ENCODE assay signal across 20 mouse cellular contexts in the genomic region with DNA sequence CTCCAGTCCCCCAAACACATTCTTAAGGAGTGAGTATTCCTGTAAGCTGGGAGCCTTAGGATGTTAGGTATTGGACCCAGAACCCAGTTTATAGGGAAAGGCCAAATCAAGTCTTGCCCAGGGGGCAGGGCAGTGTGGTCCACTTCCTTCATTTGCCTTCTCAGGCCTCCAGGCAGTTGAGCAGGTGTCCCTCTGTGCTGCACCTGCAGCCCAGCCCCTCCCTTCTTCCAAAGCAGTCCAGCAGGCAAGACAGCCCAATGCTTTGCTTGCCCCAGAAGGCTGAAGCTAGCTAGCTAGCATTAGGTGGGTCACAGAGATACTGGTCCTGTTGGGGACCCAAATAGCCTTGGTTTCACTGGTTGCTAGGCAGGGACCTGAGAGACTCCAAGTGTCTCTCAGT. TPM values are rescaled to one million over a fixed set of nuclear protein-coding genes. Genes with fewer than 3 reads are reported as not detected.
"Had no signal": no experiment of that assay in that cellular context is flagged by ENCODE, and none has a peak within 500 bp of the region (broad histone marks: within the 10 kb centered on the region; RNA-seq: fewer than 3 reads in every experiment).

No protein-coding gene starts in this region.

- H3K36me3 ChIP-seq: midbrain, embryonic 12.5 days; midbrain, embryonic 15.5 days; neural tube, embryonic 13.5 days had no signal

- DNase-seq: kidney, adult 18-20 months; kidney, adult 9 months; kidney, postnatal 14 days; right cerebral cortex, postnatal 25 days had no signal

- H3K4me3 ChIP-seq: layer of hippocampus, adult 2 months; megakaryocyte, embryonic 14.5 days; midbrain, embryonic 12.5 days; midbrain, embryonic 15.5 days; myocyte; neural tube, embryonic 13.5 days had no signal

- H3K9ac ChIP-seq: liver, embryonic 14.5 days; lung, embryonic 14.5 days; midbrain, embryonic 12.5 days; midbrain, embryonic 15.5 days; neural tube, embryonic 13.5 days had no signal

- ATAC-seq: intestine, embryonic 16.5 days; lung, postnatal 0 days; midbrain, embryonic 15.5 days had no signal

- H3K27ac ChIP-seq: layer of hippocampus, adult 2 months; liver, embryonic 14.5 days; midbrain, embryonic 12.5 days; midbrain, embryonic 15.5 days; neural tube, embryonic 13.5 days; stomach, postnatal 0 days had no signal

- H3K4me2 ChIP-seq: lung, embryonic 14.5 days; midbrain, embryonic 12.5 days; midbrain, embryonic 15.5 days; neural tube, embryonic 13.5 days had no signal

- H3K27me3 ChIP-seq: megakaryocyte, embryonic 14.5 days; midbrain, embryonic 15.5 days; neural tube, embryonic 13.5 days had no signal

- H3K9me3 ChIP-seq: megakaryocyte, embryonic 14.5 days; midbrain, embryonic 12.5 days; midbrain, embryonic 15.5 days; neural tube, embryonic 13.5 days had no signal

RNA-seq across cellular contexts. Expression of gene Cd300lb, which starts 54.0 kb away (rescaled TPM):
- total RNA-seq: layer of hippocampus, postnatal 25 days; left cerebral cortex, adult 18-20 months; left cerebral cortex, postnatal 10 days; left cerebral cortex, postnatal 36 days had no signal
- polyA plus RNA-seq: limb, embryonic 11.5 days; midbrain, embryonic 15.5 days had no signal
